Mouse (Mus musculus) fibroblast of lung, adult 2 months (primary cell): ENCODE data around the gene Sept5.
A peak's percentile ranks its signal among the peaks of the same experiment; 100 is the strongest.

ENCODE experiments used
- DNase-seq: peaks from one replicate; pipeline ENCODE4 v3.0.0-alpha.2; 2011; ENCODE audit warnings: low read depth

The Sept5 gene

GRCm38 (mm10) chr16:18583169-18583568 lies 46.6 kb downstream of the Sept5 start:
- DNase-seq = no peak

GRCm38 (mm10) chr16:18582426-18583148 lies 47.2 kb downstream of the Sept5 start:
- DNase-seq = no peak

GRCm38 (mm10) chr16:18581623-18582205 lies 48.0 kb downstream of the Sept5 start:
- DNase-seq = no peak

- DNase-seq = no peak
These were observed 48.6 kb downstream of the Sept5 start for GRCm38 (mm10) chr16:18581050-18581622.

- DNase-seq = no peak
These were observed 49.4 kb downstream of the Sept5 start for GRCm38 (mm10) chr16:18580389-18580788.

GRCm38 (mm10) chr16:18577599-18578160 lies 52.1 kb downstream of the Sept5 start:
- peak; percentile 18 for DNase-seq

- DNase-seq = no peak
These were observed 52.7 kb downstream of the Sept5 start for GRCm38 (mm10) chr16:18577071-18577470.

GRCm38 (mm10) chr16:18574196-18574595 lies 55.6 kb downstream of the Sept5 start:
- DNase-seq = no peak
